ENCODE assay signal across 9 mouse cellular contexts in the genomic region with DNA sequence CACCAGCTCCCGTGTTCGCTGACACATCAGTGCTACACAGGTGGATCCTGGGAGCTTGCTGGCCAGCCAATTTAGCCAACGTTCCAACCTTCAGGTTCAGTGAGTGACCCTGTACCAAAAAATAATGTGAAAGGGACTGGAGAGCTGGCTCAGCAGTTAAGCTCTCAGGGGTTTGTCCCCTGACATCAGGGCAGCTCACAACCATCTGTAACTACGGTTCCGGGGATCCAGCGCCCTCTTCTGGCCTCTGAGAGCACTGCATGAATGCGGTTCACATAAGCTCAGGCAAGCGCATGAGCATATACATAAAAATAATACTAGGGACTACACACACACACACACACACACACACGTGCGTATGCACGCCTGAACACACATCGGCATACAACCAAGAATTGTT. TPM values are rescaled to one million over a fixed set of nuclear protein-coding genes. Genes with fewer than 3 reads are reported as not detected.
DNase-seq lines count a peak whose midpoint lies in the region; ATAC-seq and TF ChIP-seq lines count a peak whose summit lies in the region.
"Had no signal": no experiment of that assay in that cellular context is flagged by ENCODE, and none has a peak within 500 bp of the region (broad histone marks: within the 10 kb centered on the region; RNA-seq: fewer than 3 reads in every experiment).

No protein-coding gene starts in this region.

- CTCF ChIA-PET in Patski (lab: Charles Lee) = interaction anchor here (1.0 to 2.1 kb wide), 4 partner anchors 28 to 238 kb away, joined by 3 to 6 read pairs (median 4); no protein-coding TSS in a partner anchor

- no peaks in the 10 kb centered on the region for H3K79me2 ChIP-seq in CH12.LX (replicated peaks; ENCODE audit: control insufficient read depth, extremely low read depth, insufficient read depth, poor library complexity, severe bottlenecking)

- peaks cover 10% of the 10 kb centered on the region for H3K4me1 ChIP-seq in intestine, embryonic 14.5 days (replicated peaks; ENCODE audit: control insufficient read depth, insufficient read depth, low read length)
- H3K4me1 ChIP-seq in intestine, embryonic 15.5 days (replicated peaks) = peaks cover 3% of the 10 kb centered on the region; the same call in 1 of the 2 replicates
- H3K4me1 ChIP-seq in CH12.LX (ENCODE audit: control insufficient read depth in 1 of 2, insufficient read depth in 2 of 2) = no peaks in the 10 kb centered on the region; a peak in 1 of 4 replicates
- no peaks in the 10 kb centered on the region for H3K4me1 ChIP-seq in small intestine, adult 2 months (ENCODE audit: control insufficient read depth, insufficient read depth, insufficient read length, low read length)

- no peak for TF ChIP-seq POLR2A in CH12.LX (IDR thresholded peaks at IDR 0.05; ENCODE audit: low read depth, low read length)
- TF ChIP-seq POLR2A in small intestine, adult 2 months (IDR thresholded peaks at IDR 0.05; ENCODE audit: low read depth, low read length) = no peak

- H3K9me3 ChIP-seq in intestine, embryonic 14.5 days (ENCODE audit: control insufficient read depth, low read length) = no peaks in the 10 kb centered on the region
- no peaks in the 10 kb centered on the region for H3K9me3 ChIP-seq in intestine, embryonic 15.5 days
- H3K9me3 ChIP-seq in CH12.LX (replicated peaks; ENCODE audit: low read length) = no peaks in the 10 kb centered on the region

- H3K9ac ChIP-seq in intestine, embryonic 14.5 days (ENCODE audit: low read length) = no peak overlapping the region
- no peak overlapping the region for H3K9ac ChIP-seq in intestine, embryonic 15.5 days
- no peak overlapping the region for H3K9ac ChIP-seq in CH12.LX (ENCODE audit: insufficient read depth, low read depth)

- H3K4me2 ChIP-seq in intestine, embryonic 14.5 days (ENCODE audit: low read length) = no peak overlapping the region
- H3K4me2 ChIP-seq in intestine, embryonic 15.5 days (replicated peaks) = no peak overlapping the region
- no peak overlapping the region for H3K4me2 ChIP-seq in CH12.LX (ENCODE audit: insufficient read depth, low read depth, poor library complexity, severe bottlenecking)

- POLR2A ChIA-PET in Patski (lab: Charles Lee) = no interaction called here

- no peak overlapping the region for H3K4me3 ChIP-seq in intestine, embryonic 14.5 days (ENCODE audit: low read depth, low read length)
- no peak overlapping the region for H3K4me3 ChIP-seq in intestine, embryonic 15.5 days (replicated peaks)
- no peak overlapping the region for H3K4me3 ChIP-seq in CH12.LX (replicated peaks in 1 of 3; ENCODE audit: low read depth in 2 of 3, low read length in 2 of 3, poor library complexity in 1 of 3)
- no peak overlapping the region for H3K4me3 ChIP-seq in small intestine, adult 2 months (ENCODE audit: low read depth, low read length)
- H3K4me3 ChIP-seq: megakaryocyte, embryonic 14.5 days had no signal

- ATAC-seq in intestine, embryonic 14.5 days (replicated peaks; ENCODE audit: low FRiP score, low TSS enrichment, low read depth) = no peak
- no peak for ATAC-seq in intestine, embryonic 15.5 days
- ATAC-seq in Patski = no peak

- no peaks in the 10 kb centered on the region for H3K27me3 ChIP-seq in intestine, embryonic 14.5 days (replicated peaks; ENCODE audit: control insufficient read depth, insufficient read depth, low read length)
- H3K27me3 ChIP-seq in intestine, embryonic 15.5 days (replicated peaks) = no peaks in the 10 kb centered on the region
- no peaks in the 10 kb centered on the region for H3K27me3 ChIP-seq in CH12.LX (replicated peaks)
- H3K27me3 ChIP-seq in Patski = no peaks in the 10 kb centered on the region
- H3K27me3 ChIP-seq in small intestine, adult 2 months (ENCODE audit: control insufficient read depth, insufficient read depth, low read length) = peaks cover 4% of the 10 kb centered on the region; the same call in 1 of the 2 replicates

- in situ Hi-C loops in CH12.LX (cut with MboI; ENCODE audit: low pct_ligation_motif_present, low pct_unique_long_range_greater_than_20kb, low sequenced_read_pairs) (loop anchor here (10.0 kb wide), 1 partner anchor 212 kb away; no protein-coding TSS in a partner anchor), Patski (cut with MboI; ENCODE audit: low pct_unique_long_range_greater_than_20kb) (no loop called here)

- WGBS in intestine, embryonic 14.5 days = 60% methylated on average over 12 of the region's 12 CpGs
- 59% methylated on average over 12 of the region's 12 CpGs for WGBS in intestine, embryonic 15.5 days
- WGBS in small intestine, adult 2 months = 71% methylated on average over 12 of the region's 12 CpGs

- dilution Hi-C loops in CH12.LX (cut with MboI; ENCODE audit: extremely low pct_ligation_motif_present, extremely low pct_unique_long_range_greater_than_20kb, low sequenced_read_pairs) = no loop called here

- H3K36me3 ChIP-seq in intestine, embryonic 14.5 days (ENCODE audit: control insufficient read depth, insufficient read depth, low read length) = no peaks in the 10 kb centered on the region
- no peaks in the 10 kb centered on the region for H3K36me3 ChIP-seq in intestine, embryonic 15.5 days
- no peaks in the 10 kb centered on the region for H3K36me3 ChIP-seq in CH12.LX (replicated peaks in 1 of 2; ENCODE audit: control insufficient read depth in 1 of 2, insufficient read depth in 1 of 2, low read length in 1 of 2)
- no peaks in the 10 kb centered on the region for H3K36me3 ChIP-seq in small intestine, adult 2 months (ENCODE audit: control insufficient read depth, insufficient read depth, low read length)

- no peak overlapping the region for H3K27ac ChIP-seq in intestine, embryonic 14.5 days (ENCODE audit: low read depth)
- no peak overlapping the region for H3K27ac ChIP-seq in intestine, embryonic 15.5 days
- no peak overlapping the region for H3K27ac ChIP-seq in CH12.LX (ENCODE audit: insufficient read depth, low read depth)
- H3K27ac ChIP-seq in small intestine, adult 2 months (ENCODE audit: insufficient read depth, low read depth, low read length) = no peak overlapping the region

- no peak for TF ChIP-seq EP300 in CH12.LX (IDR thresholded peaks at IDR 0.05; ENCODE audit: low read length)

- TF ChIP-seq CTCF in CH12.LX (conservative IDR thresholded peaks at IDR 0.05 in 1 of 2, IDR thresholded peaks at IDR 0.05 in 1 of 2; ENCODE audit: low read depth in 2 of 2, low read length in 2 of 2) (peak; percentile 53 to 59), Patski (IDR thresholded peaks at IDR 0.05) (peak; percentile 41)
- peak; percentile 62; the same call in 1 of the 2 replicates for TF ChIP-seq CTCF in small intestine, adult 2 months (IDR thresholded peaks at IDR 0.05; ENCODE audit: extremely low read depth, insufficient read length, insufficient replicate concordance, low read depth, low read length)

- TF ChIP-seq RAD21 in CH12.LX (IDR thresholded peaks at IDR 0.05; ENCODE audit: low read depth, low read length) = no peak; the same call in 1 of the 2 replicates

- peak; percentile 70 for DNase-seq in intestine, embryonic 14.5 days (ENCODE audit: low spot score)
- DNase-seq in CH12.LX (ENCODE audit: extremely low read depth) (peak; percentile 39), Patski (ENCODE audit: low read depth, low spot score) (no peak)
- peak; percentile 40 to 75 for DNase-seq in kidney, postnatal 36 days
- no peak for DNase-seq in layer of hippocampus, adult 9-10 months (ENCODE audit: low spot score)

TF ChIP-seq in CH12.LX, 34 proteins besides CTCF, POLR2A, EP300 and RAD21:
- TF ChIP-seq BHLHE40 (IDR thresholded peaks at IDR 0.05; ENCODE audit: low read depth, low read length) (peak; percentile 7; the same call in 1 of the 2 replicates), SMC3 (IDR thresholded peaks at IDR 0.05; ENCODE audit: low read depth, low read length) (peak; percentile 33), NELFE (IDR thresholded peaks at IDR 0.05; ENCODE audit: low read depth, low read length) (no peak), UBTF (IDR thresholded peaks at IDR 0.05; ENCODE audit: low read depth, low read length) (no peak), ZC3H11A (IDR thresholded peaks at IDR 0.05; ENCODE audit: low read depth, low read length) (no peak), MYC (IDR thresholded peaks at IDR 0.05; ENCODE audit: low read depth, low read length) (0 out of 2 replicates have a peak, but pooled peaks have one; percentile 22), ZNF384 (IDR thresholded peaks at IDR 0.05; ENCODE audit: low read depth, low read length) (no peak), PAX5 (IDR thresholded peaks at IDR 0.05; ENCODE audit: low read length) (no peak)

RNA-seq across cellular contexts. Expression of gene Slc45a1, which starts 11.2 kb away (rescaled TPM):
- polyA plus RNA-seq in intestine, embryonic 14.5 days (2014; fragmentation: Nextera tagmentation; extraction: Ambion mirVana) = 1.4 TPM in 2 replicates
- 0.80 and 1.2 TPM in 2 replicates for polyA plus RNA-seq in intestine, embryonic 15.5 days (2015; fragmentation: Nextera tagmentation; extraction: Ambion mirVana)
- total RNA-seq in CH12.LX (2012; rRNA removed) (not detected in 2 replicates), CH12.LX (2014; rRNA removed) (not detected in 2 replicates)
- polyA plus RNA-seq in CH12.LX (2012; ENCODE audit: insufficient read length, low read depth) (not detected in 2 replicates), Patski (2021) (not detected)
- 0.11 and 0.38 TPM in 2 replicates for polyA plus RNA-seq in small intestine, adult 2 months (2012; rRNA removed)
- total RNA-seq: gastrocnemius, postnatal 4 days had no signal

Comparison
In these comparisons a context has a peak if more than half of its experiments do, and no peak if none do; other contexts are left out.
1. DNase-seq: peak in intestine, embryonic 14.5 days (single experiment), CH12.LX (single experiment) and kidney, postnatal 36 days (2 of 2); none in Patski (single experiment) and layer of hippocampus, adult 9-10 months (single experiment).
2. Peak in every context shown above with its lines, with median percentiles within 50 percentile points of each other: CTCF ChIP-seq.